Comparison of ENCODE assay signal across 8 mouse cellular contexts in genomic region chr7:29818619-29819254, GRCm38 (mm10). TPM values are rescaled to one million over a fixed set of nuclear protein-coding genes. Genes with fewer than 3 reads are reported as not detected.
DNase-seq lines count a peak whose midpoint lies in the region; ATAC-seq and TF ChIP-seq lines count a peak whose summit lies in the region.

No protein-coding gene starts in this region.

- H3K27ac ChIP-seq in gastrocnemius, adult 2 months: peak overlapping the region; percentile 81
- H3K27ac ChIP-seq in hindbrain, postnatal 0 days: peak overlapping the region; percentile 38; the same call in 1 of the 2 replicates

- peak overlapping the region; percentile 87 for H3K4me3 ChIP-seq in gastrocnemius, adult 2 months
- peak overlapping the region; percentile 48 for H3K4me3 ChIP-seq in hindbrain, postnatal 0 days (ENCODE audit: low read length)

- H3K27me3 ChIP-seq in hindbrain, postnatal 0 days (ENCODE audit: insufficient read depth, low read length): no peaks in the 10 kb centered on the region

- TF ChIP-seq CTCF in gastrocnemius, adult 2 months (IDR thresholded peaks at IDR 0.05): no peak
- no peak for TF ChIP-seq CTCF in hindbrain, postnatal 0 days (IDR thresholded peaks at IDR 0.05; ENCODE audit: low read depth)

- peak; percentile 67 for ATAC-seq in activated CD4-positive, CD25-positive, alpha-beta regulatory T cell, adult 4 months
- peak; percentile 72 for ATAC-seq in common myeloid progenitor, adult 5-6 weeks (replicated peaks; ENCODE audit: low read depth, poor library complexity, severe bottlenecking)
- peak; percentile 80 for ATAC-seq in hindbrain, postnatal 0 days

- peaks cover 24% of the 10 kb centered on the region; the same call in 1 of the 2 replicates for H3K4me1 ChIP-seq in hindbrain, postnatal 0 days (ENCODE audit: insufficient read depth, low read length)

- H3K4me2 ChIP-seq in hindbrain, postnatal 0 days (ENCODE audit: low read depth, low read length): peak overlapping the region; percentile 80

- DNase-seq in gastrocnemius, adult 2 months: peak; percentile 64
- DNase-seq in hindbrain, postnatal 0 days (ENCODE audit: low spot score): peak; percentile 95
- DNase-seq in left cerebral cortex, adult 18-20 months (ENCODE audit: low spot score in 2 of 2): peak; percentile 75 to 83
- peak; percentile 53 to 81 for DNase-seq in lung, postnatal 4 days
- peak; percentile 95 for DNase-seq in retina, postnatal 1 day
- peak; percentile 81 for DNase-seq in thymus, postnatal 4 days

- WGBS in hindbrain, postnatal 0 days: 2% methylated on average over 12 of the region's 12 CpGs

- H3K9me3 ChIP-seq in hindbrain, postnatal 0 days (ENCODE audit: low read length): no peaks in the 10 kb centered on the region

- H3K36me3 ChIP-seq in hindbrain, postnatal 0 days (ENCODE audit: insufficient read depth, low read length): no peaks in the 10 kb centered on the region

- intact Hi-C loops in gastrocnemius, adult 2 months (cut with DNase I): loop anchor here (5.0 kb wide), 2 partner anchors 34 to 89 kb away; partner anchors contain the start of genes Zfp27, Zfp383 and Zfp940

- peak overlapping the region; percentile 44 for H3K9ac ChIP-seq in hindbrain, postnatal 0 days (replicated peaks; ENCODE audit: low read length)

RNA-seq across cellular contexts. Expression of gene Zfp790, which starts 2.8 kb away (rescaled TPM):
- 10 to 100 TPM; 12.7 to 17.4 TPM for polyA plus RNA-seq in activated CD4-positive, CD25-positive, alpha-beta regulatory T cell, adult 4 months (2017; shearing (Covaris generic))
- 7.8 and 13.8 TPM in 2 replicates for total RNA-seq in common myeloid progenitor, adult 5-6 weeks (2017)
- 10 to 100 TPM in 1 of 2 experiments, 1 to 10 TPM in 1; 10.0 to 10.6 TPM for total RNA-seq in gastrocnemius, adult 2 months (2021)
- total RNA-seq in hindbrain, postnatal 0 days (2014; rRNA removed): 6.2 and 6.4 TPM in 2 replicates
- polyA plus RNA-seq in hindbrain, postnatal 0 days (2015; fragmentation: Nextera tagmentation; extraction: Ambion mirVana): 8.8 and 10.2 TPM in 2 replicates
- total RNA-seq in left cerebral cortex, adult 18-20 months (2021): 10 to 100 TPM; 23.9 to 24.1 TPM

RNA-seq across cellular contexts. Expression of gene Zfp940, which starts 34.7 kb away (rescaled TPM):
- polyA plus RNA-seq in activated CD4-positive, CD25-positive, alpha-beta regulatory T cell, adult 4 months (2017; shearing (Covaris generic)): 1 to 10 TPM; 5.3 to 7.4 TPM
- 5.4 and 8.4 TPM in 2 replicates for total RNA-seq in common myeloid progenitor, adult 5-6 weeks (2017)
- 1 to 10 TPM; 2.7 to 2.8 TPM for total RNA-seq in gastrocnemius, adult 2 months (2021)
- 5.3 and 7.4 TPM in 2 replicates for total RNA-seq in hindbrain, postnatal 0 days (2014; rRNA removed)
- polyA plus RNA-seq in hindbrain, postnatal 0 days (2015; fragmentation: Nextera tagmentation; extraction: Ambion mirVana): 8.6 and 10.3 TPM in 2 replicates
- total RNA-seq in left cerebral cortex, adult 18-20 months (2021): 10 to 100 TPM; 20.0 to 20.9 TPM

RNA-seq across cellular contexts. Expression of gene Zfp30, which starts 34.9 kb away (rescaled TPM):
- polyA plus RNA-seq in activated CD4-positive, CD25-positive, alpha-beta regulatory T cell, adult 4 months (2017; shearing (Covaris generic)): under 1 TPM; 0.15 to 0.45 TPM
- 2.4 TPM in 1 of 2 replicates, not detected in the other for total RNA-seq in common myeloid progenitor, adult 5-6 weeks (2017)
- total RNA-seq in gastrocnemius, adult 2 months (2021): 1 to 10 TPM; 1.8 to 2.6 TPM
- 10.1 and 11.3 TPM in 2 replicates for total RNA-seq in hindbrain, postnatal 0 days (2014; rRNA removed)
- 10.8 and 10.9 TPM in 2 replicates for polyA plus RNA-seq in hindbrain, postnatal 0 days (2015; fragmentation: Nextera tagmentation; extraction: Ambion mirVana)
- 10 to 100 TPM; 11.7 to 12.9 TPM for total RNA-seq in left cerebral cortex, adult 18-20 months (2021)

RNA-seq across cellular contexts. Expression of gene Zfp420, which starts 41.0 kb away (rescaled TPM):
- polyA plus RNA-seq in activated CD4-positive, CD25-positive, alpha-beta regulatory T cell, adult 4 months (2017; shearing (Covaris generic)): 1 to 10 TPM; 4.6 to 5.2 TPM
- 4.0 and 4.2 TPM in 2 replicates for total RNA-seq in common myeloid progenitor, adult 5-6 weeks (2017)
- 1 to 10 TPM; 2.8 to 4.3 TPM for total RNA-seq in gastrocnemius, adult 2 months (2021)
- total RNA-seq in hindbrain, postnatal 0 days (2014; rRNA removed): 14.7 and 17.8 TPM in 2 replicates
- 12.1 and 14.0 TPM in 2 replicates for polyA plus RNA-seq in hindbrain, postnatal 0 days (2015; fragmentation: Nextera tagmentation; extraction: Ambion mirVana)
- 10 to 100 TPM; 17.6 to 18.9 TPM for total RNA-seq in left cerebral cortex, adult 18-20 months (2021)

RNA-seq across cellular contexts. Expression of gene Zfp84, which starts 50.4 kb away (rescaled TPM):
- polyA plus RNA-seq in activated CD4-positive, CD25-positive, alpha-beta regulatory T cell, adult 4 months (2017; shearing (Covaris generic)): 10 to 100 TPM; 10.1 to 16.9 TPM
- total RNA-seq in common myeloid progenitor, adult 5-6 weeks (2017): 22.0 and 26.1 TPM in 2 replicates
- total RNA-seq in gastrocnemius, adult 2 months (2021): 1 to 10 TPM; 6.2 to 8.8 TPM
- total RNA-seq in hindbrain, postnatal 0 days (2014; rRNA removed): 10.7 and 11.4 TPM in 2 replicates
- polyA plus RNA-seq in hindbrain, postnatal 0 days (2015; fragmentation: Nextera tagmentation; extraction: Ambion mirVana): 5.8 and 6.5 TPM in 2 replicates
- total RNA-seq in left cerebral cortex, adult 18-20 months (2021): 10 to 100 TPM; 17.8 to 18.4 TPM

Comparison
In these comparisons a context has a peak if more than half of its experiments do, and no peak if none do; other contexts are left out.
1. Peak in every context shown above with its lines: DNase-seq, ATAC-seq, H3K4me3 ChIP-seq and H3K27ac ChIP-seq.